Mouse (Mus musculus) cerebellum, adult 11-12 months (tissue): Measurements from ENCODE around the gene Srcin1.

Experiments used
- DNase-seq: peaks from one replicate; pipeline ENCODE4 v3.0.0; 2022

Srcin1 gene

GRCm38 (mm10) chr11:97548757-97549156 lies 27.2 kb downstream of the Srcin1 start:
- DNase-seq = peak; percentile 69

DNA sequence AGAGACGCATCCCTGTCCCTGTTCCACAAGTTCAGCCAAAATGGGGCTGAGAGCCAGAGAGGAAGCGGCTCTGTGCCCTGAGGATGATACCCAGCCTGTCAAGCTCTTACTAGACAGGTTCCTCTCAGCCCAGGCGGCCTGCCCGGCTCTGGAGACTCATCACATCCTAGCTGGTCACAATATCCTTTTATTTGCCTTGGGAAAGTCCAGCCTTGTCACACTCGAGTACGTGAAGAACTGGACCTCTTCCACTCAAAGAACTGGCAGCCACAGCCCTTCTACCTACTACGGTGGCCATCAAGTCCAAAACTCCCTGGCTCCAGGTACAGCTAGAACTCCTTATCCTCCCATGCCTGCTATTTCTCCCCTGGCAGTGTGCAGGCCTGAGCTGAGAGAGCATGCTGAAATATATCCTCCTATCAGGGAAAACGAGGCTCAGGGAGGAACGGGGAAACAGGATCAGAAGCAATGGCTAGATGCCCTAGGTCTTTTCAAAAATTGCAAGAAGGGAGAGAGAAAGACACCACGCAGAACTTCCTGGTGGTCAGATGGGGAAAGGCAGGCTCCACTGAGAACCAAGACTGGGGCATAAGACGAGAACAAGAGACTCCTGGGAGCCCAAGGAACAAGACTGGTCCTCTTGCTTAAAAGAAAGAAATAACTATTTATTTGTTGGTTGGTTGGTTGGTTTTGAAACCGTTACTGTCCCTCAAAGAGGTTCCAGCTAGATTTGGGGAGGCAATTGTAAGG lies 27.9 kb downstream of the Srcin1 start:
- peak; percentile 74 for DNase-seq

GRCm38 (mm10) chr11:97546804-97547411 lies 29.1 kb downstream of the Srcin1 start:
- peak; percentile 82 for DNase-seq

DNA sequence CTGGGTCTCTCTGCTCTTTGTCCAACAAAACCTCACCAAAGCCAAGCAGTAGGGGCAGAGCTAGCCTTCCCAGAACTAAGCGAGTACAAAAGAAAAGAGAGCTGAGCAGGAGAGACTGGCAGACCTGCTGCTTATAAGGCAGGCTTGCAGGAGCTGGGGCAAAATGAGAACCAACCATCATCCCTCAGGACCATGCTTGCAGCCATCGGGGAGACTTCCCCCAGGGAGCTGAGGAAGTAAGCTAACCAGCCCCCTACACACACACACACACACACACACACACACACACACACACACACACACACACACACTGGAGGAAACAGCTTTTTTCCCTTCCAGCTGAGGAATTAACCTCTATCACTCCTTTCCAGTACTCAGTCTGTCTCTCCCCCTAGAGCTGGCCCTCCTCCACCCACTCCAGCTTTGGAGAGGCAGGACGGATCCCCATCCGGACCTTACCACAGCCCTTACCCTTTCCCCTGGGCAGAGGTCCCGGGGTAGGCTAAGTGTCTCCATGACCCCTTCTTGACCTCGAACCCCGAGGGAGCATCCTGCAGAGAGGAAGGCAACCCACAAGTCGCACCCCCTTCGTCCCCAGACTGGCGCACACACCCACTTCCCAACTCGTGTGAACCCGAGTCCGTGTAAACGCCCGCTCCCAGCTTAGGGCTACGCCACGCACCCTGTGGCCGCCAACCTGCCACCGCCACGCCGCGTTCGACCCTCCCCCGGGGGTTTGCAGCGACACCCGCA lies 30.0 kb downstream of the Srcin1 start:
- peak; percentile 77 for DNase-seq

GRCm38 (mm10) chr11:97543883-97544282 lies 32.1 kb downstream of the Srcin1 start:
- DNase-seq = peak; percentile 75

DNA sequence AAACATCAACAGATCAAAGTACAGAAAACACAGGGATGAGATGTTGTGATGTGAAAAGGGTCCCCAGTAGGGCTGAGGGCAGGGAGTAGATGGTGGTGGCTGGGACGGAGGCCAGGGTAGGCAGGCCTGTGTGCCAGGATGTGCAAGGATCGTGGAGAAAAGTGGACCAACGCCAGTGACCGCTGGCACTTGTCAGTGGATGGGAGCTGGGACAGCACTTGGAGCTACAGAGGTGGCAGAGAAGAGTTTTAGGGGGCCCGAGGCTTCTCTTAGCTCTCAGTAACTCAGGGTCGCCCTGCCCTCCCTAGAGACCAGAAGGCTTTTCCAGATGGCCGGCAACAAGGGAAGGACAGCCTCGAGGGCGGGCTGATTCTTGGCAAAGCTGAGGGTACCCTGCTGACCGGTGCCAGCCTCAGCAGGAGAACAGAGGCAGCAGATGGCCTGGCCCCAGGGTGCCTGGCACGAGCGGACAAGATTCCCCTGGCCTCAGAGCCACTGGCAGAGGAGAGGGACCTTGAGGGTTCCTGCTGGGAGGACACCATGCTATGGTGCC lies 32.7 kb downstream of the Srcin1 start:
- DNase-seq = peak; percentile 98

DNA sequence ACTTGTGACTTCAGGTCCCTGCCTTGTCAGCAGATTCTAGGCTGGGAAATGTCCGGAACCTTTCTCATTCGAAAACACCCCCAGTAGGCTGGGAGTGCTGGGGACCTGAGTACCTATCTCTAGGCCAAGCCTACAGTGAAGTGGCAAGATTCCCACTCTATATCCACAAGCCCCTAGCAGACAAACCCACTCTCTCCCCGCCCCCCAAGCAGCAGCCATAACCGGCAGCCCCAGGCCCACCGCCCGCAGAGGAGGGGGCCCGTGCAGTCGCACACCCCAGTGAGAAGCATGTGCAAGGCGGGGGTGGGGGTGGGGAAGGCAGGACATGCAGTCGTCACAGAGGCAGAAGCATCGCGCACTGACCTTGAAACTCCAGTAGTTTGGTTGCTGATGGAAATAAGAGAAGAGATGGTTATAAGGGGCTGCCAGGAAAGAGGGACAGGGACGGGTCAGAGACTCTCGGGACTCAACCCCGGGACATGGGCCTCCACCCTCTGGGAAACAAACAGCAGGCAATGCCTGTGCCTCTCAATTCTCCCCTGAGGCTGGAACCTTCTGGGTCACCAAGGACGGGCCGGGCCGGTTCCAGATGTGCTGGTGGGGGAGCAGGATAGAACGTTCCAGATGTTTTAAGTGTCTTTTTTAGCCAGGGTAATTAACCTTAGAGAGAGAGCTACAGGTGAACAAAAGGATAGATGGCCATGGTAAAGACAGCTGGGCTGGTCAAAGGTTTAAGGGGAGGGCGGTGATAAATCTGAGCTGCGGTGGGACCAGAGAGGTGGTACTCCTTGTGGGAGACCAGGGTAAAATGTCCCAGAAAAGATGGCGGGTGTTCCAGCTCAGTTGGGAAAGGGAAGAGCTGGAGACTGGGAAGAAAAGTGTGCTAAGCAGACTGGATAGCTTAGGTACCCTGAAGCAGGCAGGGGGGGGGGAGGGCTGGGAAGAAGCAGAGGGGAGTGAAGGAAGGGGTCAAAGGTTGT lies 33.5 kb downstream of the Srcin1 start:
- DNase-seq = peak; percentile 75

GRCm38 (mm10) chr11:97540604-97541003 lies 35.4 kb downstream of the Srcin1 start:
- DNase-seq = peak; percentile 71

DNA sequence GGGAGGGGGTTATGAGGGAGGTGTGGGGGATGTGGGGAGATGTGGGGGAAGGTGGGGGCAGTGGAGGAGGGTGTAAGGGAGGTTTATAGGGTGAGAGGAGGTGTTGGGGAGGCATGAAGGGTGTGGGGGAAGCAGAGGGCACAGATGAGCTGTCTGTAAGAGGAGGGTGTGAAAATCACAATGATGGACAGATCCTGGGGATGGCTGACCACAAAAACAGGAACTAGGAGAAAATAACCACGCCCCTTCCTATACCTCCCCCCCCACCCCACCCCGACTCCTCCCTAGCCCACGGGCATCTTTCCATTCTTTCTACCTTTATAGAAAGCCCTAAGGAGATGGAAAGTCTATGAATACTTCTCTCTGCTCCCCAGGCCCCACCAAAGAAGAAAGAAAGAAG lies 35.9 kb downstream of the Srcin1 start:
- no peak for DNase-seq

DNA sequence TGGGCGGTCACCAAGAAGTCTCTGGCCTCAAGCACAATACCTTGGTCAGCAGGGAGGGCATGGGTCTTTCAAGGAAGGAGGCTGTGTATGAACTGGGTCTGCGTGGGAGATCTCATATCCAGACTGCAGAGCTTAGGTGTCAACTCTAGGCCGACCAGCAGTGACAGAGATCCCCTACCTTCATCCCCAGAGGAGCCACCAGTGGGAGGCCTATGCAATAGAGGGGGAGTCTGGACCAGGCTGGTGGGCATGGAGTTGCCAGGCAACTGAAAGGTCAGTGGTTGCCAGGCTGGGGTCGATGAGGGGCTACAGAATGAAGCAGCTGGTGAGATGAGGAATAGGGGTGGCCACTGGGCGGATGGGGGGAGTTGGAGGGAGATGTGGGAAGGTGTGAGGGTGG lies 36.4 kb downstream of the Srcin1 start:
- no peak for DNase-seq

DNA sequence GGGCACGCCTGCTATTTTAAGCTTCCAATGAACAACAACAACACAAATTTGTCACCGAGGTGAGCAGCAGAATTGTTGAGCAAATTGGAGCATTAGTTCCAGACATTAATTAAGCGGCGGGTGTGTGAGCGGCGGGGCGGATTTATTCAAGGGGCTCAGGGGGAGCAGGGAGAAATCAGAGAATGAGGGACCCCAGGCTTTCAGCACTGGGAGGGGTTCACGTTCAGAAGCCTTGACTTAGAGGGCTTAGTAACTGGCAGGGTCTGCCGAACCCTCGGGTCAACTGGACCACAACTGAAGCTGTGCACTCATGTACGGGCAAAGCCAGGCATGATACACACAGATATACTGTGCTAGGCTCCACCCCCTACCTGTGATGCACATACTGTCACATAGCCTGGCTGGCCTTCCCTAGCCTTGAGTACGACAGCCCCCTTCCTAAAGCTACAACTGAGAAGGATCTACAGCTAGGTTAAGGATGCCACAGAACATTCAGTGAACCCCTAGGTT lies 38.4 kb downstream of the Srcin1 start:
- DNase-seq = peak; percentile 74

DNA sequence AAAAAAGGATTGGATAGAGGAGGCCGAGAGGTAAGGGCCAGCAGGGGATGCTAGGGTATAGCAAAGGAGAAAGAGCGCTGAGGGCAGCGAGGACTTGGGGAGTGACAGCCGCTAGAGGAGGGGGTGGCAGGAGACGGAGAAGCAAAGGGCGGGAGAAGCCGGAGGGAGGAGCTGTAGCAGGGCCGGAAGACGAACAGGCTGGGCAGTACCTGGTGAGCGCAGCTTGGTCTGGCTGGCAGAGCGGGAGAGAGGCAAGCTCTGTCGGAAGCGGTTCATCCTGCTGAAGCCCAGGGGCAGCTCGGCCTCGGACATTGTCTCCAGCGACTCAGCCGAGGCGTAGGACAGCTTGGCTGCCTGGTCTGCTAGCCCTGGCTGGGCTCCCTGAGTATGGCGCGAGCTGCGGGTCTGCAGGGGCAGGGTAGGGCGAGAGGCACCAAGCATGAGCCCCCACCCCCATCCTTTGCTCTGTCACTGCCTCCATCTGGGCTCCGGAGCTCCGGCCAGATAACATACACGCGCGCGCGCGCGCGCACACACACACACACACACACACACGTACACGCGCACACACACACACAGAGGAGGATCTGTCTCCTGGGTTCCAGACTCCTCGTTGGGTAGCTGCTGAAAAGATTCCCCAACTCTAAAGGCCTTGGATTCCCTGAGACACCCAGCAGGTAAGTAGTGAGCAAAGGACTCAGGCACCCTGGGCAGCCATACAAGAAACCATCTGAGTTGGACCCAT lies 39.0 kb downstream of the Srcin1 start:
- DNase-seq = peak; percentile 95

DNA sequence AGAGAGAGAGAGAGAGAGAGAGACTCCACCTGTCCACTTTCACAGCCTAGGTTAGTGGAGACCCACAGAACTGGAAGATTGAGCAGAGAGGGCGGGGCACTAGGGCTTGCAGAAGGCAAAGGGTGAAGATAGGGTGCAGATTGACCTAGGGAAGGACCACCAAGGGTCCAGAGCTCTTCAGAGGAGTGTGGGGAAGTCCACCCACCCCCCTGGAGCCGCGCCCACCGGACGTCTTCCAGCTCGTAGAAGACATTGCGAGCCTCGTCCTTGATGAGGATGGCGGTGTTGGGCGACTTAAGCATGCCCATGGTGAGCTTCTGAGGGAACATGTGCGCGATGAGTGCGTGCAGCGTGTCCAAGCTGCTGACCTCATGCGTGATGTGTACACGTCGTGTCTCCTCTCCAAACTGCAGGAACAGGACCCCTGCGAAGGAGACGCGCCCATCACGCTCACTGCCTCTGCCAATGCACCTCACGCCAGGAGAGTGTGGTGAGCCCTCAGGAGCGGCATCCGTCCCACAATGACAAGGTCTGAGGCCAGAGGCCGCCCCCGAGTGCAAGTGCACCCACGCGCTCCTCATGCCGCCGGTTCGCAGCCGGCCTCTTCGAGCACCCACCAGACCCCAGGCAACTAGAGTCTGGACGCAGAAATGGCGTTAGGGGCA lies 39.8 kb downstream of the Srcin1 start:
- peak; percentile 80 for DNase-seq

DNA sequence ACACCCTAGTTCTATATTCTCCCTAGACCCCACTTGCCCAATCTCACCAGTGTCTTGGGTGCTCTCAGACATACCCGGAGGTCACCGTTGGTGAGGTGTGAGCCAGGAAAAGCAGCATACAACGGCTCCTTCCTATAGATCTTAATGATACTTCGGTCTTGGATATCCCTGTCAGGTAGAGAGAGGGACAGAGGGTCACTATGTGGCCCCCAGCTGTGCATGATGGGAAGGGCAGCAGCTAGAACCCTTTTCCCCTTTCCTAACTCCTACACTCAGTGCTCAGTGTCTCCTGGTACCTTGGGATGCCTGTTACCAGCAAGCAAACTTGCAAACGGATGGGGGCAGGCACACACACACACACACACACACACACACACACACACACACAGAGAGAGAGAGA lies 40.3 kb downstream of the Srcin1 start:
- no peak for DNase-seq

DNA sequence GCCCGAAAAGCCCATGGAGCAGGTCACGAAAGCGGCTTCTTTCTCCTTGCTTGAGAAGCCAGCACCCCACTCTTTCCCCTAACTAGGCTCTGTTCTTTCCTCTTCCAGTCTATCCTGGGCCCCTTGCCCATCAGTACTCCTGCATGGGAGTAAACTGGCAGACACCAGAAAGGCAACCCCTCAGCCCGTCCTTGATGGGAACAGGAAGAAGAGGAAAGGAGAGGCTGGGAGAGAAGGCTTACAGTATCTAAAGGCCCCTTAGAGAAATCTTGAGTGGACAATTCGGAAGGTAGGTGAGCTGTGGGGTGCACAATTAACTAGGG lies 40.7 kb downstream of the Srcin1 start:
- peak; percentile 62 for DNase-seq

- peak; percentile 60 for DNase-seq
Observed at GRCm38 (mm10) chr11:97534442-97535307, 41.3 kb downstream of the Srcin1 start.

GRCm38 (mm10) chr11:97533653-97534052 lies 42.3 kb downstream of the Srcin1 start:
- DNase-seq = peak; percentile 57

DNA sequence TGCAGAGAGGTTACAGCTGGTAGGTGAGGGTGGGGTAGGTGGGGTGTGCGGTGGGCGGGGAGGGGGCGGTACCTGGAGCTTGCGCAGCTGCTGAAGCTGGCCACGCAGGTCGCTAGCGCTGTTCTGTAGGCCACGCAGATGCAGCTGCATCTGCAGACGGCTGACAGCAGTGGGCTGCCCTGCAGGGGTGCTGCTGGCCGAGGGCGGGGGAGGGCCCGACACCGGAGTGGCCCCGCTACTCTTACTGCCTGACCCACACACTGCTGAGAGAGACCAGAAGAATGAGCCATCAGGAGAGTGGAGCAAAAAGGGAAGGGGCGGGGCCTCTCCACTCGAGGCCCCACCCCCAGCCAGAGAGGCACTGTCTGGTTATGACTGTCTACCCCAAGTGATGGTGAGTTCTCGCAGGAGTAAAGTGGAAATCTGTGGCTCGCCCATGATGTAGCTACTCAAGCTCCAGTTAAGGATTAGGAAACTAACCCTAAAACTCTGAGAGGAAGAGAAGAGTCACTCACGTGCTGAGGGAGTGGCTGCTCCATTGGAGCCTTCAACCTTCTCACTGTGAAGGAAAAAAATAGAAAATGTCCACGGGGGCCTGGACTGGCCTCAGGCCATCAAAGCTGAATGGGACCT lies 42.9 kb downstream of the Srcin1 start:
- peak; percentile 81 for DNase-seq

- DNase-seq = peak; percentile 79
Observed at GRCm38 (mm10) chr11:97532354-97532753, 43.6 kb downstream of the Srcin1 start.
